Mouse (Mus musculus) heart, postnatal 0 days (tissue): ENCODE results near the gene Fmo2. TPM values are rescaled to one million over a fixed set of nuclear protein-coding genes. Genes with fewer than 3 reads are reported as not detected.
A peak's percentile ranks its signal among the peaks of the same experiment; 100 is the strongest.

Source experiments
- ATAC-seq: fragments of 200-750 bp; cut with Nextera tagmentation; 2 replicates; pipeline ENCODE4 v1.8.0; 2017; ENCODE audit warnings: low read depth, moderate number of reproducible peaks, moderate library complexity; ENCODE audit not compliant: insufficient read depth
- DNase-seq: peaks from one replicate; pipeline ENCODE4 v3.0.0-alpha.2; 2016; ENCODE audit warnings: low spot score
- H3K27ac ChIP-seq: fragments of 300-500 bp; sonication (generic); 2 replicates; pipeline ENCODE4 v1.5.1; 2014; ENCODE audit warnings: low read depth, mild to moderate bottlenecking
- H3K27me3 ChIP-seq: fragments of 300-500 bp; sonication (generic); 2 replicates; pipeline ENCODE4 v1.6.1; 2014; ENCODE audit warnings: low read length, mixed read lengths; ENCODE audit not compliant: control insufficient read depth, insufficient read depth
- H3K36me3 ChIP-seq: fragments of 300-500 bp; sonication (generic); replicated peaks from 2 replicates; pipeline ENCODE4 v1.6.1; 2014; ENCODE audit warnings: low read length, mixed read lengths; ENCODE audit not compliant: control insufficient read depth, insufficient read depth
- H3K4me1 ChIP-seq: fragments of 300-500 bp; sonication (generic); 2 replicates; pipeline ENCODE4 v1.6.1; 2014; ENCODE audit warnings: antibody characterized with exemption; ENCODE audit not compliant: control insufficient read depth, insufficient read depth
- H3K4me2 ChIP-seq: fragments of 300-500 bp; sonication (generic); 2 replicates; pipeline ENCODE4 v1.6.1; 2014; ENCODE audit warnings: low read depth, mild to moderate bottlenecking, low read length, moderate library complexity
- H3K4me3 ChIP-seq: fragments of 300-500 bp; sonication (generic); 2 replicates; pipeline ENCODE4 v1.5.1; 2014; ENCODE audit warnings: low read depth, low read length
- H3K9ac ChIP-seq: fragments of 300-500 bp; sonication (generic); replicated peaks from 2 replicates; pipeline ENCODE4 v1.6.1; 2014; ENCODE audit warnings: low read depth, low read length, mixed read lengths
- H3K9me3 ChIP-seq: fragments of 300-500 bp; sonication (generic); replicated peaks from 2 replicates; pipeline ENCODE4 v1.6.1; 2016; ENCODE audit warnings: low read length; ENCODE audit not compliant: control insufficient read depth
- CTCF ChIP-seq: IDR thresholded peaks from 2 replicates; pipeline ENCODE4 v1.5.1; 2016; ENCODE audit warnings: antibody characterized with exemption, control low read depth, low read depth
- EP300 ChIP-seq: IDR thresholded peaks from 2 replicates; pipeline ENCODE4 v1.6.1; 2016; ENCODE audit warnings: antibody characterized with exemption, low read depth
- WGBS: fragments of 180-500 bp; shearing (Covaris S2); extraction: QIAGEN DNeasy Blood & Tissue Kit; methylation state at CpG from one replicate; pipeline ENCODE4 v1.1.7; 2014; 5-methylcytosine and 5-hydroxymethylcytosine counted together
- polyA plus RNA-seq: library from polyadenylated mRNA; unstranded; fragments of >200 nt; fragmentation: Nextera tagmentation; extraction: Ambion mirVana; gene quantifications from 2 replicates; pipeline ENCODE4 v1.2.1, GENCODE M21; 2015
- total RNA-seq: library from RNA; depleted of rRNA; stranded (reverse); fragments of >200 nt; gene quantifications from 2 replicates; pipeline ENCODE4 v1.2.3, GENCODE M21; 2014; ENCODE audit warnings: low replicate concordance; rRNA removed

Fmo2 gene
- total RNA-seq (2.5 and 4.5 TPM in 2 replicates), polyA plus RNA-seq (4.9 and 7.3 TPM in 2 replicates)

- Histone ChIP-seq H3K27ac (no peak within 1 kb of the TSS), H3K4me3 (no peak within 1 kb of the TSS), H3K36me3 (no peaks in the 10 kb centered on the region), H3K9ac (no peak within 1 kb of the TSS), H3K4me2 (no peak within 1 kb of the TSS), H3K27me3 (no peaks in the 10 kb centered on the region), H3K4me1 (no peaks in the 10 kb centered on the region), H3K9me3 (no peaks in the 10 kb centered on the region)
- no peak for ATAC-seq
- TF ChIP-seq EP300 (no peak), CTCF (no peak)
- no peak for DNase-seq
- 58% methylated on average over 14 of the region's 14 CpGs for WGBS
Measured at GRCm38 (mm10) chr1:162897838-162898811, at the start of gene Fmo2. Gene Fmo2 (minus strand): TSS chr1:162898726.

DNA sequence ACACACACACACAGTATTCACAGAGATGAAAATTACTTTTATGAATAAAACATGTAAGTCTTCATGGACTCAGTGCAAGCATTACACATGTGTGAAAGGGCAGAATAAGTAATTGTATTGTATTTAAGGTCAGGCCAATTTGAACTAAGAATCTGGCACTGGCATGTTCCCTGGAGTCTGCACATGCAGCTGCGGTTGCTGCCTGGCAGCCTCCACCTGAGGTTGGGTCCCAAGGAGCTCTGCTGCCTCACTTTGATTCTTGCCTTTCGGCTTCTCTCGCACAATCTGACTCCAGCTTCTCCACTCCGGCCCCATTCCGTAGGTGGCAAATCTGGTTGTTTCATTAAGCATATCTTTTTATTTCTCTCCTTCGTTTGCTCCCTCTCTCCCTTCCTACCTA lies 49.4 kb upstream of the Fmo2 start:
- Histone ChIP-seq H3K4me3 (no peak overlapping the region), H3K27ac (no peak overlapping the region), H3K9me3 (no peaks in the 10 kb centered on the region), H3K4me1 (no peaks in the 10 kb centered on the region), H3K4me2 (no peak overlapping the region), H3K36me3 (no peaks in the 10 kb centered on the region), H3K9ac (no peak overlapping the region), H3K27me3 (no peaks in the 10 kb centered on the region)
- 83% methylated on average over 6 of the region's 6 CpGs for WGBS
- no peak for ATAC-seq
- no peak for DNase-seq
- TF ChIP-seq EP300 (no peak), CTCF (no peak)

- no peak for DNase-seq
- WGBS: 80% methylated on average over 4 of the region's 4 CpGs
- no peak for ATAC-seq
Measured at GRCm38 (mm10) chr1:162946837-162947558, 48.5 kb upstream of the Fmo2 start.

DNA sequence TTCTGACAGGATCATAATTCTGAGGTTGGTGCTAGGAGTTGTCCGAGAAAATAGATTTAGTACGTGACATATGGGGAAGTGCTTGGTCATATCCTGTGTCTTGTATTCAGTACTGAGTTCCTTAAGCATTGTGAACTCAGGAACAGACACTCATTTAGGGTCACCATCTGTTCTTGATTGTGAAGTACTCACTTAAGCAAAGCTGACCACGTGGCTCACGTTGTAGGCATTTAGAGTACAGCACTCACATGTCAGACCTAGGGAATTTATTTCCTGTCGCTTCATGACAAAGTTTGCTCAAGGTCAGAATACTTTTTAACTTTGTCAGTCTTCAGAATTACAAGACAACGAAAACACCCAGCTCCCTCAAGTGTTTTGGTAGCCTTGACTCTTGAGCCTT lies 45.2 kb upstream of the Fmo2 start:
- WGBS: 51% methylated on average over 6 of the region's 6 CpGs
- no peak; the same call in 1 of the 2 replicates for ATAC-seq

More at GRCm38 (mm10) chr1:162946837-162947558, 48.5 kb upstream of the Fmo2 start:
- Histone ChIP-seq H3K4me2 (no peak overlapping the region), H3K4me1 (no peaks in the 10 kb centered on the region), H3K27me3 (no peaks in the 10 kb centered on the region), H3K9me3 (no peaks in the 10 kb centered on the region), H3K9ac (no peak overlapping the region), H3K27ac (no peak overlapping the region), H3K4me3 (no peak overlapping the region), H3K36me3 (no peaks in the 10 kb centered on the region)
- TF ChIP-seq CTCF (no peak), EP300 (no peak)

DNA sequence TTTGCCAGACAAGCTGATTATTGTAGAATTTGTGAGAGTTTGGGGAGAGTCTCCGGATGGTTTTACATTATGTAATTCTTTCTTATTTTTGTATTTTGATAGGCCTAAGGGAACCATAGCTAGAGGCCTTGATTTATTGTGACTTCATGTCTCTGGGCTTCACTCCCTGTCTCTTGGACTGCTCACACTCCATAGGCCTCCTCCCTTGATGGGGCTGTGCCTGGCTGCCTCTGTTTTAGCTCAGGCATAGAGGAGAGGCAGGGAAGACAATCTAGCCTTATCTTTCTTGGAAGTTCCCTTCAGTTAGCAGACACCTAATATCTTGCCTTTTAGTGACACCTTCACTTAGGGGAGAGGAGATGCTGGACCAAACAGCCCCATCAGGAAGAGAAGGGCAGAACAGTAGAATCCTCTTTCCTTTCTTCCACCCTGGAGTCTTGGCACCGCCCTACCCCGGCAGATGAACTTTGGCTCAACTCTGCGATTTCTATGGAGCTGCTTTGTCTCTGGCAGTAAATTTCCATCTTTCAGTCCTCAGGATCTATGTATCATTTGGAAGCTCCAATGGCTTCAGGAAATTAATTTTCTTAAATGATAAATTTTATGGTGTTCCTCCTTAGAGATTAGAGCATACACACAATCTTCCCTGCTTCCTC lies 40.3 kb upstream of the Fmo2 start:
- Histone ChIP-seq H3K4me3 (no peak overlapping the region), H3K4me2 (no peak overlapping the region), H3K36me3 (no peaks in the 10 kb centered on the region), H3K4me1 (no peaks in the 10 kb centered on the region), H3K9me3 (no peaks in the 10 kb centered on the region), H3K27ac (no peak overlapping the region), H3K27me3 (no peaks in the 10 kb centered on the region), H3K9ac (no peak overlapping the region)
- 65% methylated on average over 4 of the region's 4 CpGs for WGBS
- DNase-seq (no peak), ATAC-seq (peak; percentile 53; the same call in 1 of the 2 replicates)
- TF ChIP-seq CTCF: no peak
- no peak for TF ChIP-seq EP300

More for the DNA sequence above, 45.2 kb upstream of the Fmo2 start:
- Histone ChIP-seq H3K4me2 (no peak overlapping the region), H3K27ac (no peak overlapping the region), H3K9ac (no peak overlapping the region), H3K36me3 (no peaks in the 10 kb centered on the region), H3K27me3 (no peaks in the 10 kb centered on the region), H3K4me3 (no peak overlapping the region), H3K9me3 (no peaks in the 10 kb centered on the region), H3K4me1 (no peaks in the 10 kb centered on the region)
- DNase-seq: no peak
- no peak for TF ChIP-seq CTCF
- TF ChIP-seq EP300: no peak
